Mouse (Mus musculus) brain, embryonic 18.5 days (tissue): ENCODE measurements around the gene Dynlt1c.
A peak's percentile ranks its signal among the peaks of the same experiment; 100 is the strongest.
"Not testable (repeated sequence)": the region's sequence is repeated elsewhere in the genome, so short reads cannot be mapped to it uniquely, and the experiment has no call there.

Source experiments
- DNase-seq: peaks from one replicate; pipeline ENCODE4 v3.0.0-alpha.2; 2012; ENCODE audit warnings: low read depth, low spot score

Gene Dynlt1c

DNA sequence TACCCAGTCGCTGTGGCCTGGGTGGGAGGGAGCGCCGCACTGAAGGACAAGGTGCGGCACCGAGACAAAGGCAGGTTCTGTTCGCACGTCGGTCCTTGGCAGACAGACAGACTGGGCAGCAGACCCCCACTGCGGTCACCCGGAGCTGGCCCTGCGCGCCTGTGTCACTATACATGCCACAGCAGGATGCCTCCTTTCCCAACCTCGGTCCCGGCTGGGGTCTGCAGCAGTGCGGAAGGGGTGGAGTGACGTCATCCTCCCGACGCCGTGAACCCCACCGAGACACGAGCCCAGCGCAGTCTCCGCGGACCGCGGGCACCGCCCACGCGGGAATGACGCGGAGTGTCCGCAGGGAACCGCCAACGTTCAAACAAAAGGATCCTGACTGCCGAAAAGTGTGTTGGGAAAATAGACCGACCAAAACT, 53.6 kb downstream of the Dynlt1c start:
- DNase-seq: peak; percentile 84

GRCm38 (mm10) chr17:6655567-6656281, 54.3 kb downstream of the Dynlt1c start, which contains the start of gene Dynlt1f:
Gene Dynlt1f, minus strand, starts transcription at chr17:6655900.
- not testable (repeated sequence) for DNase-seq

DNA sequence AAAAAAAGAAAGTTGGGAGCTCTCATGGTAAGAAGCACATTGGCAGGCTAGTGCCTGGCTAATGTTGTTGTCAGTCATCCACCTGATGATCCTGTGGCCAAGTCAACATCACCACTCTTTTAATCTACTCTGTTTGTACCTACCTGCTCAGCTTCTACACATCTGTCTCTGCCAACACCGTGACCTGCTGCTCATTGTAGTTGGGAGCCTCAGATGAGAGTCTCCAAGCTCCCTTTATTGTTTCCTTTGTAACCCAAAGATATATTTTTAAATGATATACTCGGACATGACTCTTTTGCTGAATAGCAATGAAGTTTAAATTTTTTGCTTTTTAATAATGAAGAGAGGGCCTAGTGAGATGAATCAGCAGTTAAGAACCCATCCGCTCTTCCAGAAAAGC, 55.0 kb downstream of the Dynlt1c start:
- DNase-seq: not testable (repeated sequence)

DNA sequence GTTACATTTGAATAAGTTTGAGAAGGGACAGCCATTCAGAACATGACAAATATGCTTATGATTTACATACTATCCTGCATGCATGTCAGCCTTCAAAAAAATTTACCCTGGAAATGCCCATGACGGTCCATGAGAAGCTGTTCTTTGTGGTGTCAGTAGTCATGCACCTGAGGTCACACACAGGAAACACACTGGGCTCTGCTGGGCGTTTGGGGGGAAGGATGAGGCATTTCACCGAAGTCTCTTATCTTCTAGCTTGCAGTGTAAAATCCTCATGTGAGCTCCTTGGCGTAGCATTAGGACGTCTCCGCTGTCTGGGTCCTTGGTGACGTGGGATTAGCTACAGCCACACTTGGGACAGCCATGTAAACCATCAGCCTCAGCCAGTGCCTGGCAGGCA, 57.3 kb downstream of the Dynlt1c start, which contains the start of gene Sytl3:
Gene Sytl3 (plus strand): TSS at position 293 of the 400 bp plus-strand sequence.
- not testable (repeated sequence) for DNase-seq
